Mouse (Mus musculus): ENCODE measurements around the gene AI182371.

The AI182371 gene

GRCm38 (mm10) chr2:35072547-35072946, 28.8 kb downstream of the AI182371 start:
- in situ Hi-C loops (cut with MboI; ENCODE audit: unreplicated experiment in 2 of 2) = no loop called here

GRCm38 (mm10) chr2:35070275-35070674, 31.1 kb downstream of the AI182371 start:
- in situ Hi-C loops (cut with MboI; ENCODE audit: unreplicated experiment in 2 of 2) = no loop called here

- in situ Hi-C loops (cut with MboI; ENCODE audit: unreplicated experiment in 2 of 2) = no loop called here
Measured at GRCm38 (mm10) chr2:35069124-35069523, 32.2 kb downstream of the AI182371 start.

GRCm38 (mm10) chr2:35067117-35067516, 34.2 kb downstream of the AI182371 start:
- in situ Hi-C loops (cut with MboI; ENCODE audit: unreplicated experiment in 2 of 2) = no loop called here

GRCm38 (mm10) chr2:35066525-35067082, 34.7 kb downstream of the AI182371 start:
- in situ Hi-C loops (cut with MboI; ENCODE audit: unreplicated experiment in 2 of 2) = no loop called here

- in situ Hi-C loops (cut with MboI; ENCODE audit: unreplicated experiment in 2 of 2) = no loop called here
Measured at GRCm38 (mm10) chr2:35063333-35064030, 37.9 kb downstream of the AI182371 start.

- in situ Hi-C loops (cut with MboI; ENCODE audit: unreplicated experiment in 2 of 2) = no loop called here
Measured at GRCm38 (mm10) chr2:35061338-35061737, 40.0 kb downstream of the AI182371 start, which contains the start of gene Hc. Gene Hc, minus strand, starts transcription at chr2:35061438.

GRCm38 (mm10) chr2:35060897-35061296, 40.4 kb downstream of the AI182371 start:
- in situ Hi-C loops (cut with MboI; ENCODE audit: unreplicated experiment in 2 of 2) = no loop called here

GRCm38 (mm10) chr2:35060256-35060655, 41.1 kb downstream of the AI182371 start:
- in situ Hi-C loops (cut with MboI; ENCODE audit: unreplicated experiment in 2 of 2) = no loop called here

GRCm38 (mm10) chr2:35058325-35058724, 43.0 kb downstream of the AI182371 start:
- in situ Hi-C loops (cut with MboI; ENCODE audit: unreplicated experiment in 2 of 2) = no loop called here

- in situ Hi-C loops (cut with MboI; ENCODE audit: unreplicated experiment in 2 of 2) = no loop called here
Measured at GRCm38 (mm10) chr2:35057243-35057642, 44.1 kb downstream of the AI182371 start.

GRCm38 (mm10) chr2:35048851-35049250, 52.5 kb downstream of the AI182371 start:
- in situ Hi-C loops (cut with MboI; ENCODE audit: unreplicated experiment in 2 of 2) = loop anchor here (5.0 kb wide), 1 partner anchor 58 kb away; the partner anchor contains the start of gene Cntrl (in 2 of the 2)

GRCm38 (mm10) chr2:35044956-35045355, 56.4 kb downstream of the AI182371 start:
- in situ Hi-C loops (cut with MboI; ENCODE audit: unreplicated experiment in 2 of 2) = loop anchor here (5.0 kb wide), 1 partner anchor 62 kb away; the partner anchor contains the start of gene Cntrl (in 2 of the 2)

- in situ Hi-C loops (cut with MboI; ENCODE audit: unreplicated experiment in 2 of 2) = no loop called here
Measured at GRCm38 (mm10) chr2:35038580-35039375, 62.6 kb downstream of the AI182371 start.
